Mouse (Mus musculus): ENCODE measurements around the gene Gm12789.
"Not testable (repeated sequence)": the region's sequence is repeated elsewhere in the genome, so short reads cannot be mapped to it uniquely, and the experiment has no call there.

Gm12789 gene

GRCm38 (mm10) chr4:101986326-101986725 is at the start of gene Gm12789:
TSS of gene Gm12789 (plus strand) at chr4:101986626.
- not testable (repeated sequence) for DNase-seq

DNA sequence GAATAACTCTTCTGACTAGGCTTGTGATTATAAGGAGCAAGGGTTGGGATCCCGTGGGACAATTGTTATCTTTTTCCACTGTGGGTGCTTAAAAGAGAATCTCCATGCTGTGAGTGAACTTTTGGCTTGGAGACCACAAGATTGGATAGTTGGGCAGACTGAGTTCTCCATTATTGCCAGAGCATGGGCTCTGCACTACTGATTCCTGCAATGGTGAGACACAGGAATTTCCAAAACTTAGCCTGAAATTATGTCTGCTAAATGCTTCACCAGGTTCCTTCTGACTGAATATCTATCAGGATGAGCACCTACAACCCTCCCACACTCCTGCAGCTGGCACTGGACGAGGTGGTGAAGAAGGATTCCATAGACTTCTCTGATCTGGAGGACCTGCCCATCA is 46.3 kb upstream of the Gm12789 start, which contains the start of gene Gm12794:
Gm12794 (plus strand) TSS at position 301 of the 400 bp plus-strand sequence.
- DNase-seq = not testable (repeated sequence)

- DNase-seq = not testable (repeated sequence)
These were observed 5.5 kb upstream of the Gm12789 start, which contains the start of gene Gm12790 for GRCm38 (mm10) chr4:101980949-101981348. TSS of gene Gm12790 (minus strand) at chr4:101981049.

DNA sequence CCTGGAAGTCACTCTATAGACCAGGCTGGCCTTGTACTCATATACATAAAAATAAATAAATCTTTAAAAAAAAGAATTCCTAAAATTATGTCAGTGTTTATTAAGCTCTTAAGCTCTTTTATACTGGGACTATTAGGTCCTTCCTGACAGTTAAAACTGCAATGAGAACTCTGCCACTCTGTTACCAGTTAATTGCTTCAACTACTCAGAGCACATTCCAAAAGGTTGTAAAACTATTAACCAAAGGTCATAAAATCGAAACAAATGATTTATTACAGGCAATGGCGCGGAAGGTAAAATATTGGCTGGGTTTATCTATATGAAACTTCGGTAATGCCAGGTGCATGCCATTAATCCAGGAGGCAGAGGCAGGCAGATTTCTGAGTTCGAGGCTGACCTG is 748 bp upstream of the Gm12789 start:
- DNase-seq = no peak

DNA sequence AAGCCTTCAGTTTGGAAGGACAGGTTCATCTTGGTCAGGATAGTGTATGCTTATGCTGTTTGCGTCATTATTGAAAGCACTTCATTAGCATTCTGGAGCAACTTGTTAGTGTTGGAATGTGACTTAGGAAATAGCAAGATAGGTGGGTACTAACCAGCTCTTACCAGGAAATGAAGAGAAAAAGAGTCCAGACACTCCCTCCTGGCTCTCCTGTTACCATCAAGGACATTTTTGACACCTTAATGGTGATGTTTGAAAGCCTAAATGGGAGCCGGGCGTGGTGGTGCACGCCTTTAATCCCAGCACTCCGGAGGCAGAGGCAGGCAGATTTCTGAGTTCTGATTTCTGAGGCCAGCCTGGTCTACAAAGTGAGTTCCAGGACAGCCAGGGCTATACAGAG is 11.0 kb downstream of the Gm12789 start:
- no peak for DNase-seq

- DNase-seq = peak; percentile 75
These were observed 12.0 kb downstream of the Gm12789 start for GRCm38 (mm10) chr4:101998267-101998922.

DNA sequence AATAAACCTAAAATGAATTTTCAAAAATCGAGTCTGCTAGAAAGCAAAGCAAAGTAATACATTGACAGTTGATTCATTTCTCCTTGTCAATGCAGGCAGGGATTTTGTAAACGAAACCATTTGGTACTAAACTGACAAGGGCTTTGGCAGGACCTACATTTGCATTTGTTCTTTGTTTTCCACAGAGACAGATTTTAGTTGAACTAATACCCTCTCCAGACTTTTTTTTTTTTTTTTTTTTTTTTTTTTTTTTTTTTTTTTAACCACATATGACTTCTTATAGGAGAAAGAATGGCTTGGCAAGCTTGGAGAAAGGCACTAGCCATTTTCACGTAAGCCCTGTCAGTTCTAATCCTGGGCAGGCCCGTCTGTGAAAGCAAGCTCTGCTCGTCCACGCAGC is 40.2 kb downstream of the Gm12789 start:
- DNase-seq = no peak
